Mouse (Mus musculus) bone marrow macrophage, adult 2 months (primary cell): ENCODE measurements around the gene Thg1l. TPM values are rescaled to one million over a fixed set of nuclear protein-coding genes. Genes with fewer than 3 reads are reported as not detected.

Source experiments
- H3K27ac ChIP-seq: 2 replicates; pipeline ENCODE4 v1.5.1; 2012; ENCODE audit warnings: low read depth, low read length; ENCODE audit not compliant: insufficient read depth
- H3K4me1 ChIP-seq: 2 replicates; pipeline ENCODE4 v1.6.1; 2012; ENCODE audit warnings: low read length; ENCODE audit not compliant: control insufficient read depth, insufficient read depth
- H3K4me3 ChIP-seq: 2 replicates; pipeline ENCODE4 v1.5.1; 2012; ENCODE audit warnings: mild to moderate bottlenecking, low read length, moderate library complexity; ENCODE audit not compliant: insufficient read depth
- CTCF ChIP-seq: IDR thresholded peaks from 2 replicates; pipeline ENCODE4 v1.5.1; 2012; ENCODE audit warnings: low read depth, mild to moderate bottlenecking, low read length, moderate library complexity
- POLR2A ChIP-seq: IDR thresholded peaks from 2 replicates; pipeline ENCODE4 v1.6.1; 2012; ENCODE audit warnings: mild to moderate bottlenecking, low read depth, low read length, borderline replicate concordance
- polyA plus RNA-seq: library from polyadenylated mRNA; stranded (reverse); fragments of >200 nt; gene quantifications from 2 replicates; pipeline ENCODE4 v1.2.4, GENCODE M21; 2012; ENCODE audit not compliant: missing spikeins, insufficient read depth, insufficient read length

Gene Thg1l
- polyA plus RNA-seq, 1 experiment: 6.2 TPM

DNA sequence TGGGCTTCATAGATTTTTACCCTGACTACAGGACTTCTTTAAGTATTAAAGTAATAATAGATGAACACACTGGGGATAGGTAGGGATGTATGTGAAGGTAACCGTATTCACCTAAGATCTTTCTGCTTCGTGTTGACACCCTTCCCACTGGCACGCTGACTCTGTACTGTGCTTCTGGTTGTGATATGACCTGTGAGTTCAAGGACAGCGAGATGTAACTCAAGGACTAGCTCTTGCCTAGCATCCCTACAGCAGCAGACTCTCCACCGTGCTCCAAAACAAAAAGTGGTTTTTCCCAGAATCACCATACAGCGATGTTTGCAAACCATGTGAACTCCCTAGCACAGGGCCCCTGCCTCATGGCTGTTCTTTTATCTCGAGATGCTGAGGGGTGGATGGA is 47.2 kb downstream of the Thg1l start:
- H3K4me3 ChIP-seq: no peak overlapping the region
- H3K27ac ChIP-seq: no peak overlapping the region
- peaks cover 3% of the 10 kb centered on the region; the same call in 1 of the 2 replicates for H3K4me1 ChIP-seq
- TF ChIP-seq POLR2A: no peak

DNA sequence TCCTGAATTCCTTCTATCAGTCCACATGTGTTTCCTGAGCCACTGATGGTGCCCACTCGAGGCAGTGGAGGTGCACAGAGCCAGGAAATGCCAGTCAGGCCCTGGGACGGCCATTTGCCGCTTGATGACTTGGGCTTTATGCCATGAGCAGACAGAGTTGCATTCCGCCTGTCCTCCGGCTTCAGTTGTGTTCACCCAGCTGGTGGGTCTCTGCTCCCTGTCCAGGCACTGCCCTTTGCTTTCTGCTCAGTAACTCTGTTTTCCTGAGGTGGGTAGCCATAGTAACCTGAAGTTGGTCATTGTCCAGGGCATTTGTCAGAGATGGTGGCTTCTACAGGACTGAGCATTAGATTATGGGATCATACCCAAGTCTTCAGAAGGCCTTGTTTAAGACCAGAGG is 48.0 kb downstream of the Thg1l start:
- TF ChIP-seq CTCF: no peak
- no peak for TF ChIP-seq POLR2A
- Histone ChIP-seq H3K4me3 (no peak overlapping the region), H3K27ac (no peak overlapping the region), H3K4me1 (peaks cover 3% of the 10 kb centered on the region; the same call in 1 of the 2 replicates)

DNA sequence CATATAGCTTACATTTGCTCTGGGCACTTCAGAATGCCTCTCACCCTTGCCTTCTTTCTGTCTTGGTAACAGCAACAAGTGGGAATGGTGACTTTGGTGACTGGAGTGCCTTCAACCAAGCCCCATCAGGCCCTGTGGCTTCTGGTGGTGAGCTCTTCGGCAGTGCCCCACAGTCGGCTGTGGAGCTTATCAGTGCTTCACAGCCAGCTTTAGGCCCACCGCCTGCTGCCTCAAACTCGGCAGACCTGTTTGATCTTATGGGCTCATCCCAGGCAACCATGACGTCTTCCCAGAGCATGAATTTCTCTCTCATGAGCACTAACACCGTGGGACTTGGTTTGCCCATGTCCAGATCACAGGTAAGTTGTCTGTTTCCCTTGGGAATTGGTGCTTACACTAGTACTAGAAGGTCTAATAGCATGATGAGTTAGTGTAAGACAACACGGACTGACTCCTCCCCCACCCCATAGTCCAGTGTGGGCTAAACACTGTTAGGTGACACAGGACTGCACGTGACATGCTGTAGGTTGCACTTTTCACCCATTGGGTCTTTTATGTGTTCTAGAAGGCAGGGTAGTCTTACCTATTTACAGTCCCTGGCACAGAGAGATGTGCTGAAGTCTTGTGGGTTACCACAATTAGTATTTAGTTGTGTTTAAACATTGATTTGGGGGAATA is 49.0 kb downstream of the Thg1l start:
- H3K4me3 ChIP-seq: no peak overlapping the region
- no peak for TF ChIP-seq POLR2A
- TF ChIP-seq CTCF: no peak
- H3K4me1 ChIP-seq: no peaks in the 10 kb centered on the region
- H3K27ac ChIP-seq: no peak overlapping the region

DNA sequence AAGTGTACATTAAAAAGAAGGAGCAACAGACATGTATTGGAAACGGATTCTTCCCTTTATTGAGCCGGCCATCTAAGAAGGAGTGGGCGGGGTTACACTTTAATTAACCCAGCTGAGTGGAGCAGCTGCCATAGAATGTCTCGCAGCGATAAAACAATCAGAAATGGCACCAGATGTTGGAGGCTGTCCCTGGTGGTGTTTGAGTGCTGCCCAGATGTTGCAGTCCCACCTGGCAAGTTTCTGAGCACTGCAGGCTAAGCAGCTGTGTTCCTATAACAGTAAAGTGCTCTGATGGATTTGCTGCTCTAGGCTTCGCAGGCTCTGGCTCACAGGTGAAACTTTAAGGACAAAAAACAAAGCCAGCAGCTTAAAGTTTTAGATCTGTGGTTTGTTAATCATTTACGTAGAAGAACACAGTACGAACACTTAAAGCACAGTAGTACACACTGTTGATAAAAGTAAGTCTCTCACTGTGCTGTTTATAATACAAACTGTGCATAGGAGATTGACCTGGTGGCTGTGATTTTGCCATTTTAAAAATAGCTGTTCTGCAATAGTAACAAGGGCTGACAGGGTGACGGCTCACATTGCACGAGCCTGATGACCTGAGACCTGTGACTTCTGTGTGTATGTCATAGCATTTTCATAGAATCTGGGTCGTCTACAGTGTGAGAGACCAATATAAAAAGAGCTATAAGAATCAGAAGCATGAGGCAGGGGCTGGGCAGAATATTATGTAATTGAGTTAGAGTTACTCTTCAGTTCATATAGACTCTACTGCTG is 54.9 kb downstream of the Thg1l start:
- no peak overlapping the region for H3K27ac ChIP-seq
- TF ChIP-seq CTCF (no peak), POLR2A (no peak)
- no peak overlapping the region for H3K4me3 ChIP-seq
- no peaks in the 10 kb centered on the region for H3K4me1 ChIP-seq

DNA sequence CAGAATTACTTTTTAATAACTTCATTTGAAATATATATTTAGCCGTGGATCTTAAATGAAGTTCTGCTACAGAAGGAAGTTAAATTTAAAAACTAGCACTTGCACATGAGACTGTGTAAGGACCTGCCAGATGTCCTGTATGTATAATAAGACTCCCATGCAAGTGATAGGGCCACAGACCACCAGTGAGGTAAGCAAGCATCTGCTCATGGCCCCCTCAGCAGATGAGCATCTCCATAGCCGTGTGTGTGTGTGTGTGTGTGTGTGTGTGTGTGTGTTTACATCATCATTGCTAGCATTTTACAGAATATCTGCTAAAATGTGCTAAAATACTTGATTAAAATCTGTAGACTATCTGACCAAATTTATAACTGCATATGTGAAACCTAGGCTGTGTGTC is 57.9 kb downstream of the Thg1l start:
- Histone ChIP-seq H3K4me3 (no peak overlapping the region), H3K4me1 (no peaks in the 10 kb centered on the region), H3K27ac (no peak overlapping the region)
- TF ChIP-seq POLR2A (no peak), CTCF (no peak)

Other genes with a start within 250 kb of the Thg1l start
- 62.9 and 67.7 TPM in 2 replicates for gene Clint1, start 103.4 kb downstream of the Thg1l start, polyA plus RNA-seq
- gene Lsm11, start 10.6 kb downstream of the Thg1l start, polyA plus RNA-seq: 4.0 and 4.1 TPM in 2 replicates
- not detected in 2 replicates for gene Sox30, start 24.8 kb upstream of the Thg1l start, polyA plus RNA-seq
- gene Gm12166, start 96.8 kb upstream of the Thg1l start, polyA plus RNA-seq: 46.6 and 58.9 TPM in 2 replicates
- gene Adam19, start 100.5 kb upstream of the Thg1l start, polyA plus RNA-seq: 15.6 and 19.0 TPM in 2 replicates
- gene Nipal4, start 211.0 kb upstream of the Thg1l start, polyA plus RNA-seq: not detected in 2 replicates